Mouse (Mus musculus): Measurements from ENCODE around the gene Tecr. TPM values are rescaled to one million over a fixed set of nuclear protein-coding genes. Genes with fewer than 3 reads are reported as not detected.

The Tecr gene
- polyA plus RNA-seq, 1 experiment from 2014 or later, result 544 TPM

Other genes starting within 250 kb of the Tecr start
- gene Clgn, start 218.1 kb downstream of the Tecr start, polyA plus RNA-seq (2015; fragmentation: Nextera tagmentation; extraction: Ambion mirVana), result 0.24 and 0.36 TPM in 2 replicates
- gene Scoc, start 149.6 kb downstream of the Tecr start, polyA plus RNA-seq (2015; fragmentation: Nextera tagmentation; extraction: Ambion mirVana), result 96.1 and 112 TPM in 2 replicates
- not detected in 2 replicates for gene Olfr370, start 72.2 kb downstream of the Tecr start, polyA plus RNA-seq (2015; fragmentation: Nextera tagmentation; extraction: Ambion mirVana)
- gene Ndufb7, start 41.3 kb downstream of the Tecr start, polyA plus RNA-seq (2015; fragmentation: Nextera tagmentation; extraction: Ambion mirVana), result 253 and 288 TPM in 2 replicates
- gene Dnajb1, start 222 bp upstream of the Tecr start, polyA plus RNA-seq (2015; fragmentation: Nextera tagmentation; extraction: Ambion mirVana), result 78.5 and 79.1 TPM in 2 replicates
- 182 and 187 TPM in 2 replicates for gene Gipc1, start 44.7 kb upstream of the Tecr start, polyA plus RNA-seq (2015; fragmentation: Nextera tagmentation; extraction: Ambion mirVana)
- 0.95 and 1.1 TPM in 2 replicates for gene Ptger1, start 58.7 kb upstream of the Tecr start, polyA plus RNA-seq (2015; fragmentation: Nextera tagmentation; extraction: Ambion mirVana)
- gene Pkn1, start 91.2 kb upstream of the Tecr start, polyA plus RNA-seq (2015; fragmentation: Nextera tagmentation; extraction: Ambion mirVana), result 19.6 and 20.0 TPM in 2 replicates
- gene Ddx39, start 107.2 kb upstream of the Tecr start, polyA plus RNA-seq (2015; fragmentation: Nextera tagmentation; extraction: Ambion mirVana), result 126 and 127 TPM in 2 replicates
- 46.1 and 52.6 TPM in 2 replicates for gene Adgre5, start 133.4 kb upstream of the Tecr start, polyA plus RNA-seq (2015; fragmentation: Nextera tagmentation; extraction: Ambion mirVana)